Mouse (Mus musculus) cerebellum, adult 8-10 months (tissue): ENCODE results near the gene Cacna2d3.
A peak's percentile ranks its signal among the peaks of the same experiment; 100 is the strongest.

Experiments
- DNase-seq: peaks from one replicate; pipeline ENCODE4 v3.0.0; 2022

Gene Cacna2d3

DNA sequence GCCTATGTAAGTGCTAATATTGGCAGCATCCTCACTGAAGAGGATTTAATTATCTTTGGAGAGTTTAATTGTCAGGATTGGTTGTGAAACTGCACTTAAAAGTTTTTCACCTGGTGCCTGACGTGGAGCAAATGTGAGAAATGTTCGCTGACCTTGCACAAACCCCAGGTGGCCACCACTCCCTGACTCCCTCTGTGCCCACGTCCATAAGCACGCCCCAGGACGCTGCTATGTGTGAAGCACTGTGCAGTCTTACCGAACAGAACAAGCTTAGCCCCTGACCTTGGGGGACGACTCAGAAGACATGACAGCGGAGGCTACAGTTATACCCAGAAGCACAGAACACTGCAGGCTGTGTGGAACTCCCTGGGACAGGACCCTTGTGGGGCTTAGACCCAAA is 93.5 kb downstream of the Cacna2d3 start:
- no peak for DNase-seq

DNA sequence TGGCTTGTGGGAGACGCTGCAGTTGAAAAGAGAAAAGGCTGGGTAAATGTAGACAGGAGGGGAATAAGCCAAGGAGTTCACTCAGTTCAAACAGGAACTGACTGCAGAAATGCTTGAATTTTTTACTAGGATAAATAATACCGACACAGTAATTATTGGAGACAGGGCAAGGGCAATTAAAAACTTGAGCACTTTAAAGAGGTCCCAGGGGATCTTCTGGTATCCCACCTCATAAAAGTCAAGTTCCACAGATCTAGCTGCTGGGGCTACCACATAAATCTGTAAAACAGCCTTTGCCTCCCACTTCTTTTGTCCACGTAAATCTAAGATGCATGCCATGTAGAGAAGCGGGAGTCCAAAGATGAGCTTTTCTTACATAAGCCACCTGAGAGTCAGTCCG is 109.2 kb downstream of the Cacna2d3 start:
- no peak for DNase-seq

DNA sequence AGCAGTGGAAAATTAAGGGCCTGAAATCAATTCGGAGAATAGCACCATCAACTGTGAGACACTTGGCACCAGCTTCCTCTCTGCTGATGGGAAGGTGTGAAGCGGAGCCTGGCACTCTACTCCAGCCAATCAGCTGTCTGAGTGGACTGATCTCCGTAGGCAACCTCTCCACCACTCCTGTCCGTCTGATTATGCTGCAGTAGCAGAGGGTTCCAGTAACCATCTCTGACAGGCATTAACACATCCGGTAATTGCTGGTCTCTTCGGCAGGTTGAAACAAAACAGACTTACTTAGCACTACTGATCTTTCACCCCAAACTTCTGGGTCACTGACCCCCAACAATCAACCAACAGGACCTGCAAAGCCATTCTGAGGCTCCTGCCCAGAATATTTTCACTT is 112.9 kb downstream of the Cacna2d3 start:
- no peak for DNase-seq

DNA sequence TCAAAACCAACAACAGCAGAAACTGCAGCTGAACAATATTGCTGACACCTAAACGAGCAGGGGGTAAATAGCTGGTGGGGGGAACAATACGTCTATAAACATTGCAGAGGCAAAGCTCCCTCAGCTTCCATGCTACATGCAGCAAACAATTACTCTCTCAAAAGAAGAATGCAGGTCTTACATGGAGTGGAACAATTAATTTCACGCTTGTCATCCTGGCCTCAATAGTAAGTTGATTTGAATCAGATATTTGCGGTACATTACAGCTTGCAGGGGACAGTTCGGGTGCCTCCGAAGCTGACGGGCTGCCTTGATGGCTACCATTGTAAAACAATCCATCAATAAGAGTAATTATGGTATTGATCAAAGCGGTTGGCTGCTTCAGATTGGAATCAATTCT is 122.2 kb downstream of the Cacna2d3 start:
- no peak for DNase-seq

DNA sequence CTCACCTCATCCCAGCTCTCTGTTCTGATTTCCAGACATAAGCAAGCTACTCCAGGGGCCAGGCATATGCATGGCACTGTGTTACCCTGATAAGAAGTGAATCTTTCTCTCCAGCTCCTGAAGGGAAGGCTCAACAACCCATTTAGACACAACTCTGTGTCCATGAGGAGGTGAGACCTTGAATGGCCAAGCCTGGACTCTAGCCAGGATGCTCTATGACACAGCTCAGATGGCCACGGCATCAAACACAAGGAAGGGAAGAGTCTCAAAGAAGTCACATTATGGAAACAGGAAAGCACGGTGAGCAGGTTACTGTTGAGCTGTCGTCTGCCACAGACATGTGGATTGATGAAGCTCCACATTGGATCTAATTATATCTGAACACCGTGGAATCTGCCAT is 128.8 kb downstream of the Cacna2d3 start:
- no peak for DNase-seq

DNA sequence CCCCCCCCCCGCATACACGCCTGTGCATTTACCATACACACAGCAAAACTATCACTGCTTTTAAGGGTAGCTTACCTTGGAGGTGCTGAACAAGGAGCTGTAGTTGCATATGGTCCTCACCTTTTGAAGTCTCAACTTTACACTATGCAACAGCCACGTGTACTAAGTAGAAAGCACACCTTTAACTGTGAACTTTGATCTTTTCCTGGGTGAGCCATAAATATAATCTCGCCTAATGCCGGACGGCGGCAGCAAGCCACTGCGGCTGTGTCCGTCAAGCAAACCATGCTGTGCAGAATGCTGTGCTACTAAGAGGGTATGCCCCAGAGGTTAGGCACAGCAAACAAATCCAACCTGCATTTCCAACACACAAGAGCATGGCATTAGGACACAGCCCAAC is 132.0 kb downstream of the Cacna2d3 start:
- no peak for DNase-seq

DNA sequence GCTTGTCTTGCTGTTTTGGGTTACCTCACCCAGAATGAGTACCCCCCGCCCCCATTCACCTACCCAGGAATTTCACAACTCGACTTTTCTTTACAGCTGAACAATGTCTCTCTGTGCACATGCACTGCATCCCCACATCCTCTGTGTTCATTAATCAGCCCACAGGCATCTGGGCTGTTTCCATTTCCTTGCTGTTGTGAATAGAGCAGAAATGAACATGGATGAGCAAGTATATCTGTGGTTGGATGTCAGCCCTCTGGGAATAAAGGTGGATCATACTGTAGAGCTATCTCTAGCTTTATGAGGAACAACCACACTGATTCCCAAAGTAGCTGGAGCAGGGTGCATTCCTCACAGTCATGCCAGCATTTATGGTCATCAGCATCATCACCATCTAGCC is 139.7 kb downstream of the Cacna2d3 start:
- DNase-seq = no peak

DNA sequence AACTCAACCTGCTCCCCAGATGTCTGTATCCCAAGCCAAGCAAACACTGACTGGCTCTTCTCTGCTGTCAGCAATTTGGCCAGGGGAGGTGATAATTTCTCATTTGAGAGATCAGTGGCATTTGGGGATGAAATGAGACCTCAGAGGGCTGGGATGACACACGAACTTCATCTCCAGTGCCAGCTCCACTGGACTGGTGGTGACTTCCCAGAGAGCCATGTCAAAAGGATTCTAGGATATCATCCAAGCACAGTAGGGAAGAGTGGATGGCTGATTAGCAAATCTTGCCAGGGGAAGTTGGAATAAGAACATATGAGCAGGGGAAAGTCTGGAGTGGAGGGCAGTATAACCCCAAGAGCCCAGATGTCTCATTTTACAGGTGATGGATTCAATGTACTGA is 143.9 kb downstream of the Cacna2d3 start:
- DNase-seq = no peak

DNA sequence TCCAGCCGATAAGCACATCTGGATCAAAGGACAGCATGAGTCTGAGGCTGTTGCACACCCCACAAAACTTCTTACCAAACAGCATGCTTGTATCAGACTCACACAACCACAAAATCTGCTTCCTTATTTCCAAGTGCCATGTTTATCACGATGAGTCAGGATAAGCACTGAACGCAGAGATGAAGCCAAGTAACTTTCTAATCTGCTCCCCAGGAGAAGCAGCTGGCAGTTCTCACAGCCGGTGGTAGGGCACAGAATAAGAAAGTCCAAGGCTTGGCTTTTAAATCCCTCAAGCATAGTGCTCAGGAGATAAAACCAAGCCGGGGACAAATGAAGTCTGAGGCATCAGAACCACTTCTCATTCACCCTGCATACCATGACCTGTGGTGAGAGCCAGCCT is 146.1 kb downstream of the Cacna2d3 start:
- no peak for DNase-seq

DNA sequence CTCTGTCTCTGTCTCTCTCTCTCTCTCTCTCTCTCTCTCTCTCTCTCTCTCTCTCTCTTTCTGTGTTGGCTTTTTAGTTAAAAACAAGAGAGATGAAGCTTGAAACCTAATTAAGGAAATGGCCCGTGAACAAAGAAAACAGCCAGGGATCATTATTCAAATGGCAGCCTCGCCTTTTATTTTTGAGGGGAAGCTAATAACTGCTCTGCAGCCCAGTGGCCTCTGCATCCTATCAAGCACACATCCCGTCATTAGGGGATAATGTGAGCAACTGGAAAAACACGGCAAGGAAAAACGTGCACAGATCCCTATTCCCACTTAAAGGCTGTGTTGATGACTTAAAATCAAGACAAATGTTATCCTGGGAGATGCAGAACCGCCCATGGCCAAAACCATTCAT is 159.0 kb downstream of the Cacna2d3 start:
- no peak for DNase-seq

DNA sequence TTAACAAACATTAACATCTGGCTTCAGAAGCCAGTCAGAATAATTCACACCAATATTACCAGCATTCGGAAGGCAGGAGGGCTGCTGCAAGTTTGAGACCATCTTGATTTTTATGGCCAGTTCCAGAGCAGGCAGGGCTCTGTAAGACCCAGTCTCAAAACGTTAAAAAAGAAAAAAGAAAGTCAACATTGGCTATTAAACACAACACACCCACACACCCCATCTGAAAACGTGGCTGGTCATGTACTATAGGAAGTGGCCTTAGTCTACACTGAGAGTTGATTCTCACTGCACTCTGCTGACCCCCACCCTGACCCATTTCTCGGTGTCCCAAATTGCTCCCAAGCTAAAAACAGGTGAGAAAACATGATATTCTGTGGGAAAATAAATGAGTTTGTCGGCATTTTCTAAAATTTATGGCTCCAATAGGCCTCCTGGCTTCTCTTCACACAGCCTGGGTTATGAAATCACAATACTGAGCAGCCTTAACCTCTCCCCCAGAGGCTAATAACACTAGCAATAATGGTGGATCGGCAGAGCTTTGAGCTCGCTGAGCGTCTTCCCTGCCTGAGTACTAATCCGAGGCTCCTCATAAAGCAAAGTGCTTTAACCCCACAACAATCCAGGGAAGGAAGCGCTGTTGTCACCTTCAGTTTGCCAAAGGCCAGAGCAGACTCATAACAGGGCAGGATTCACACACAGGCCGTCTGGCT is 160.4 kb downstream of the Cacna2d3 start:
- DNase-seq = no peak

DNA sequence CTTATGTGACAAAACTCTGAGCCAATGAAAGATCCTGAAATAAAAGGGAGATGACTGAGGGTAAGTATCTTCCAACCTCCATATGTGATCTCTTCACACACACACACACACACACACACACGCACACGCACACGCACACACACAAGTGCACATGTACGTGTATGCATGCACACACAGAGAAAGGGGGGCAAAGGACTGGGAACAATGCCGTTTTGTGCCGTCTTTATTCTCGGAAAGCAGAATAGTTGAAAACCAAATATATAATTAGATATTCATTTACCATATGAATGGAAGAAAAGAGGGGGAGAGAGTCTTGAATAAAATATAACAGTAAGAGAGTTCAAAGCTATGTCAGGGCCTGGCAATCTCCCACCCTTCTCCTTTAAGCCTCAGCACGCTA is 163.2 kb downstream of the Cacna2d3 start:
- no peak for DNase-seq

DNA sequence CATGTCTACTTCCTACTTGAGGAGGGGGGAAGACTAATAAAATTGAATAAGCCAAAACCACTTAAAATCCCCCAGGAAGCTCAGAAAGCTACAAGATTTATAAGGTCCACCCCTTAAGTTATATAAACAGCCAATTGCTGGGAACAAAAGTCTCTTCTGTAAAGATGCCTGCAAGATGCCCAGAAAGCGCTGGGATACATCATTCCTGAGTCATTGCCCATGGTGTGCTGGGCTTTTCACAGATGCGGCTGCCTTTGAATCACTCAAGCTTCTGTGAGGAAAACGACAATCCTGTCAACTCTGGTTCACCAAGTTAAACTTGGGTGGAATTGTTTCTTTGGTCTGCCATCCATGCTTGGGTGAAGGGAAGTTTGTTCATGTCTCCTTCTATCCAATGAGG is 165.5 kb downstream of the Cacna2d3 start:
- no peak for DNase-seq

DNA sequence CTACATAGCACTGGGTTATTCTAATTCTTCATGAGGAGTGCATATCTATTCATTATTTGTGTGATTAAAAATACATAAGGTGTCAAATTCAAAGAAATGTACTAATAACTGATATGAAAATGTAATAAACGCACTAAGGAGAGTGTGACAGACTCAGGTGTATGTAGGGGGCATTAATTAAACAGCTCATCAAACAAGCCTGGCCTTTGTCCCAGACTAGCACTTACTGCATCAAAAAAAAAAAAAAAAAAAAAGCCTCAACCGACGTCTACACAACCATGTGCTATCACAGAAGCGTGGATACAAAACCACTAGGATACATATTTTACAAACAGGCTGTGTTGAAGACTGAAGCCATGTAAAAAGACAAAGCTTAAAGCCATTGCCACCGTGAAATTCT is 169.2 kb downstream of the Cacna2d3 start:
- DNase-seq = no peak

DNA sequence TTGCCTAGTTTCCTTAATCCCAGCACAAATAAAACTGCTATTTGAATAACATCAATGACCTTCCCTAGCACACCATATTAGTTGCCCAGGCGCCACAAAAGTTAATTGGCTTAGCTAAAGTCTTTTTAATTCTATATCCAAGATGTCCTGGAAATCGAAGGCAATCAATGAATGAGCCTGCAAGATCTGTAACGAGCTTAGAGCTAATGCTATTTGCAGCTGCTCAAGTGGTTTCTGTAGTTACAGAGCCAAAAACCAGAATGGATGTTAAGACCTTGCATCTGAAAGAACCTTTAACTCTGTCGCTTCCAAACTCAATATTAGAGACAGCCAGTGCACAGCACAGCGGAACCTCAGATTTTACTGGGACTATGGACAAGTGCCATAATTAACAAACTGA is 173.0 kb downstream of the Cacna2d3 start:
- no peak for DNase-seq

DNA sequence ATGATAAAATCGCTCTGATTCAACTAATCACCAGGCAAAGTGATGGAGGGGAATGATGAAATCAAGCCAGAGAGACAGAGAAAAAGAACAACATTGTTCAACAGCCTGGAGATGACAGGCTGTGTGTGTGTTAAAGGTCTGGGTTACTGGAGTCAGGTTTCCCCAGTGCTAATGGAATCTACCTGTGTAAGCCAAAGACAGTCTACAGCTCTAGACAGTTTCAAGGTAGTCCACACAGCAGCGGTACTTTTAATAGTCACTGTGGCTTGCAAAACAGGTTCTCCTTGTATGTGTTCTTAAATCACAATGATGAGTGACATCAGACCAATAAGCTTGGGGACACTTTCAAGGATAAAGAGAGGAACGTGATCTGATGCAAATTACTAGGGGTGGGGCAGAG is 191.1 kb downstream of the Cacna2d3 start:
- DNase-seq = no peak

DNA sequence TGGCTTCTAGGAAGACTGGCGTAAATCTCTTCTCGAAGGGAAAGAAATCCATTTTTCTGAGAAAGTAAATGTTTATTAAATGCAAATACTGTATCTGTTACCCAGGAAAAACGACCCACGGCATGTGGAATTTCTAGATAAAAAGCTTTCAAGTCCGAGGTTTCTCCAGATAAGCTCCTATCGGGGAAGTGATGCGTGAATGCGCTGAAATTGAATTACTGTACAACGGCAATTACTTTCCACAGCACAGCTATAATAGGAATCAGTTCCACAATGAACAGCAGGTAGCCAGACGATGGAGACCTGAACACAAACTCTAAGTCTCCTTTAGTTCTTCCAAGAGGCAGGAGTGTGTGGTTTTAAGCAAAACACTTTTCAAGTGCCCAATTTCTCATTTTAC is 193.0 kb downstream of the Cacna2d3 start:
- no peak for DNase-seq

DNA sequence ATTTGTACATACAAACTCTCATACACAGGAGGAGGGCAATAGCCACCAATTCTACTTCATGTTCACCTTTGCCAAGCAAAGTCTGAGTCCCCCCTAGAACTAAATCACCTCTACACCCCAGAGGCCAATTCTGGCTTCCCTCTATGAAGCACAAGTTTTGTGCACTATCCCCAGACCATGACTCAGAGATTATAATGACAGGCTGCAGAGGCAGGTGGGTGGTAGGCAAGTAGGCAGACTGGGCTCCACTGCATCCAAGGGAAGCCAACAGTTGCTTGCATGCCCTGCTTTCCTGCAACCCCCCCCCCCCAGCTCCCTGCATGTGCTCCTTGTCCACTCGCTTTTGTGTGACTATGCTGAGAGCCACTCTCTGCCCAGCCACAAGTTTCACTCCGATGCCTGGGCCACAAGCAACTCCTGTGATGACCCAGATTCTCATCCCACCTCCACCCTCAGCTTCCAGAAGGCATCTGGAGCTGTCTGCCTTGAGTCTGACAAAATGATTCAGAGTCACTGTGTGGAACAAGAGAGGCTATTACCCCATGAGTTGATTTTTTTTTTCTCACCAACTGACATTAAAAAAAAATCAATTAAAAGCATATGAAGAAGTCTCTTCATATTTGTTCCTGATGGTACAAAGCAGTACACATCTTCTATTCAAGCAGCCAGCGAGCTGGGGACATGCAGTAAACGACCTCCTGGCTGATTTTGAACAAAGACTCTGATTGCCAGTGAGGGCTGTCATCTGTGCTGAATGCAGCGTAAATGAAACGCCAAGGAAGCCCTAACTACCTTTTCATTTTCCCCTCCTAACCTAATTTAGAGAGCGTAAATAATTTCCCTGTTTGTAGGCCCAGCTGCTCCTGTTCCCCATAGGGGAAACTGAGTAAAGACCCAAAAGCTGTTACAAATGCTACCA is 201.7 kb downstream of the Cacna2d3 start:
- no peak for DNase-seq

DNA sequence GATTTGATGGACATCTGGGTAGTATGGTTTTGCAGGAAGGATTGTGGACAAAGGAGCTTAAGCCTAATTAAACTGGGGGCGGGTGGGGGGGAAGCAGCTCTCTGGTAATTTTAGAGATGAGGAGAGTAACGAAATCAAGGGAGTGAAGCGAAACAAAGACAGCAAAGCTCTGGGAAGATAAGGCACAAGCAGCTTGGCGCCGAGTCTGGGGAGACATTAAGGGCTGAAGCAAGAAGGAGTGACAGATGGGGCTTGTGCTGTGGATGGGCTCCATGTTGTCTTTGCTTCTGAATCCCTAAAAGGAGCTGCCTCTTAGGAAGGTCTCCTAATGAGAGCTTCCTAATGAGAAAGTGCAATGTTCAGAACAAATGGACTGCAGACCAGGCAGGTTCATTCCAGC is 219.0 kb downstream of the Cacna2d3 start:
- DNase-seq = no peak

DNA sequence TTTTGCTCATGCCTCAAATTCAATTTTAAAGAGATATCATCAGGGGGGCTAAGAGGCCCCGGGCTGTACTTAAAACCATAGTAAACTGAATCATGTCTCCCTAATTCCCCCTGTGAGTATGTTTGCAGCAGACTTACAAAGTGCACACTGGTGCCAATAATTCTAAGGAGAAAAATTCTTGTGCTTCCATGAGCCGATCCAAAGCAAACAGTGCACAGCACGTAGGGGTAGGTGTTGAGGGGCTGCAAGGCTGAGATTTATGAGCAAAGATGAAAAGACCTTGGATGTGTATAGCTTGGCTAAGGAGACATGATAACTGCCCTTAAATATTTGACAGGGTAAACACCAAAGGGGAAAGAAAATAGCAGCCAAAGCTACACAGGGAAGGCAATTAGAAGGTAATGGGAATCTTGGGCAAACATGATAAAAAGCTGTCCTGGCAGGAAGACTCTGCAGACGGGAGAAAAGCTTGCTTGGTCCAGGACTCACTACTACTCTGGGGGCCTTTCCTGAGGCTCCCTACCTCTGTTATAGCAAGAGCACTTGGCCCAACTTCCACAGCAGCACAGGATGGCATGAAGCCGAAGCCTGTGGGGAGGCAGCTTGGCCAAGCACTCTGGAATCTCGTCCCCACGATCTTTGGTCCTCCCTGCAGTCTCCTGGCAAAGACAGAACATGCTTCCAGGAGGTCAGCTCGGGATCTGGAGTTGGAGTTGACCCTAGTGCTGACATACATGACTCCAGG is 222.9 kb downstream of the Cacna2d3 start:
- no peak for DNase-seq

DNA sequence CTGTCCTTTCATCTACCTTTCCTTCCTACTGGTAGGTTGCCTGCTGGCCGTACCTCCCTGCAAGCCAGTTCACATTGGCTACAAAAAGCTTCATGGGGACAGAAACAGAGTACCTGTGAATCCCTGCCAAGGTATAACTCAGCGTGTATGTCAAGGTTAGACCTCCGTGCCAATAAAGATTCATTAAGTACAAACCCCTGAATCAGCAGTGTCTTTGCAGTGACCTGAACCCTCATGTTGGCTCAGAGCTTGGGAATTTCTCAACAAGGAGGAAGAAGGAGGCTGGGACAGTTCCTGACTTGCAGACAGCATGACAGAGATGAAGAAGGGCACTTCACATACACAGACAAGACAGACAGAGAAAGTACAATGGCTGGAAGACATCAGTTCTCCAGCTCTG is 225.1 kb downstream of the Cacna2d3 start:
- no peak for DNase-seq

DNA sequence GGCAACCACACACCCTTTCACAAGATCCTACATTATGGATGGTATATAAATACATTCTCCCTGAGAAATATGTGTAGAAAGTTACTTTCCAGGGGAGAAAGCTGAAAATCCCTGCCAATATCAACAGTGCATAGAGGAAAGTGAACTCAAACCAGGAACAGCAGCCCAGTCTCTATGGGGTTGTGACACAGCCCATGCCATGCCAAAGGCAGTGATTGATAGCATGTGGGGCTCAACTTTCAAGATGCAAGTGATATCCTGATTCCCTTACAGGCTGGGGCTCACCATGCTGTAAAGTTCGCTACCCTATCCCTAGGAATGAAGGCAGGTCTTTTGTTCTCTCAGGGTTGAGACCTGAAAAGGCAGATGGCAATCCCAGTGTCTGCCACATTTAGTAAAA is 229.9 kb downstream of the Cacna2d3 start:
- DNase-seq = no peak

DNA sequence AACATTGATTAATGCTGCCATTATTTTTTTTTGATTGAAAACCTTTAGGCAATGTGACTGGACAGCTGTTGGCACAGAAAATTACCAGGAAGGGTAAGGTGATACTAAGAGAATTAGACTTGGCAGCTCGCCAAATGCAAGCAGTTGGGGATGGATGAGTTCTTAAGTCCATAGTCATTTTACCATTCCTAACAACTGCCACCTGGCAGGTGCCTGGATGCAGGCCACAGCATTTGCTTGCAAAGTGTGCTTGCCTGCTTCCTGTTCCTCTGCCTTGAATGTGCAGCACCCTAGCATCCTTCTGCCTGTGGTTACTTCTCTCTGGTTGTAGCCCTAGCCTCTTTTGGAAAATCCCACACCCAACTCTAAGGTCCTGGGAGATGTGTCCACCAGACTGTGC is 236.2 kb downstream of the Cacna2d3 start:
- peak; percentile 13 for DNase-seq
